8 mouse cellular contexts compared by ENCODE assay signal in the genomic region with DNA sequence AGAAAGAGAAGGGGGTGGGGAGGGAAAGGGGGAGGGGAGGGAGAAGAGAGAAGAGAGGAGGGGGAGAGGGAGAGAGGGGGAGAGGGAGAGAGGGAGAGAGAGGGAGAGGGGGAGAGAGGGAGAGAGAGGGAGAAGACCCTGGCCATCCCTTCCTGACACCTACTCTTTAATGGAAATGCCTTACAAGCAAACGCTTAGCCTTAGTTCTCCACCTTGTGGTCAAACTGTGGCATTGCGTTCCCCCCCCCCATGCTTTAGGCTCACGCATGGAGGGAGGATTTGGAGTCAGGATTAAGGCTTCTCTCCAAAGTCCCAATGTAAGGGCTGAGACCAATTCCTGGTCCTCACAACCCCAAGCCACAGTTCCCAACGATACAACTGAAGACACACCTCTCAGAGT. TPM values are rescaled to one million over a fixed set of nuclear protein-coding genes. Genes with fewer than 3 reads are reported as not detected.
A peak's percentile ranks its signal among the peaks of the same experiment; 100 is the strongest.
DNase-seq lines count a peak whose midpoint lies in the region; ATAC-seq and TF ChIP-seq lines count a peak whose summit lies in the region.

No protein-coding gene starts in this region.

- no peak overlapping the region for H3K4me2 ChIP-seq in forebrain, embryonic 11.5 days (ENCODE audit: low read depth, low read length, severe bottlenecking)
- no peak overlapping the region for H3K4me2 ChIP-seq in lung, embryonic 16.5 days (ENCODE audit: low read depth, low read length)

- no peak overlapping the region for H3K27ac ChIP-seq in testis, adult 2 months (ENCODE audit: control insufficient read depth, insufficient read depth, low read depth, low read length)
- H3K27ac ChIP-seq in forebrain, embryonic 11.5 days (ENCODE audit: low read depth, low read length), result no peak overlapping the region
- no peak overlapping the region for H3K27ac ChIP-seq in lung, embryonic 16.5 days (ENCODE audit: low read length)

- H3K4me1 ChIP-seq in testis, adult 2 months (ENCODE audit: control insufficient read depth, insufficient read depth, low read length), result no peaks in the 10 kb centered on the region; the same call in 1 of the 2 replicates
- no peaks in the 10 kb centered on the region for H3K4me1 ChIP-seq in forebrain, embryonic 11.5 days (replicated peaks; ENCODE audit: control insufficient read depth, insufficient read depth, low read length)
- no peaks in the 10 kb centered on the region for H3K4me1 ChIP-seq in lung, embryonic 16.5 days (replicated peaks; ENCODE audit: control insufficient read depth, insufficient read depth, low read length)

- H3K4me3 ChIP-seq in testis, adult 2 months (ENCODE audit: control insufficient read depth, low read depth, low read length), result no peak overlapping the region
- H3K4me3 ChIP-seq in forebrain, embryonic 11.5 days (ENCODE audit: low read depth, low read length), result no peak overlapping the region
- no peak overlapping the region for H3K4me3 ChIP-seq in lung, embryonic 16.5 days (ENCODE audit: low read length)

- ATAC-seq in frontal cortex, adult (ENCODE audit: low TSS enrichment), result peak; percentile 85
- ATAC-seq in forebrain, embryonic 11.5 days (replicated peaks; ENCODE audit: low FRiP score), result no peak
- ATAC-seq in lung, embryonic 16.5 days (ENCODE audit: low read depth), result peak; percentile 20; the same call in 1 of the 2 replicates

- no peaks in the 10 kb centered on the region for H3K9me3 ChIP-seq in forebrain, embryonic 11.5 days (ENCODE audit: control insufficient read depth, low read length)
- H3K9me3 ChIP-seq in lung, embryonic 16.5 days (ENCODE audit: control insufficient read depth, low read length), result no peaks in the 10 kb centered on the region

- H3K27me3 ChIP-seq in testis, adult 2 months (ENCODE audit: control insufficient read depth, insufficient read depth, low read length), result no peaks in the 10 kb centered on the region
- no peaks in the 10 kb centered on the region for H3K27me3 ChIP-seq in forebrain, embryonic 11.5 days (ENCODE audit: control insufficient read depth, insufficient read depth, low read length)
- H3K27me3 ChIP-seq in lung, embryonic 16.5 days (ENCODE audit: control insufficient read depth, insufficient read depth, low read depth, low read length), result no peaks in the 10 kb centered on the region

- no peak for DNase-seq in frontal cortex, postnatal 14 days (ENCODE audit: low spot score in 2 of 2)
- no peak for DNase-seq in testis, postnatal 10 days (ENCODE audit: low spot score)
- DNase-seq in forebrain, embryonic 11.5 days (ENCODE audit: low spot score), result peak; percentile 84
- DNase-seq in thymus, postnatal 14 days, result peak; percentile 34
- no peak for DNase-seq in natural killer cell, adult 2 months (ENCODE audit: low spot score in 2 of 2)

- TF ChIP-seq POLR2A in testis, adult 2 months (IDR thresholded peaks at IDR 0.05; ENCODE audit: control insufficient read depth, low read depth, low read length), result no peak

- WGBS in forebrain, embryonic 11.5 days, result 3% methylated on average over 4 of the region's 4 CpGs
- 0% methylated on average over 4 of the region's 4 CpGs for WGBS in lung, embryonic 16.5 days

- peak; percentile 80; the same call in 1 of the 2 replicates for TF ChIP-seq CTCF in testis, adult 2 months (IDR thresholded peaks at IDR 0.05; ENCODE audit: control insufficient read depth, insufficient read depth, insufficient replicate concordance, low read depth, low read length)

- H3K9ac ChIP-seq in forebrain, embryonic 11.5 days (ENCODE audit: low read length), result no peak overlapping the region
- no peak overlapping the region for H3K9ac ChIP-seq in lung, embryonic 16.5 days (ENCODE audit: low read length)

- no peaks in the 10 kb centered on the region for H3K36me3 ChIP-seq in testis, adult 2 months (ENCODE audit: control insufficient read depth, insufficient read depth, low read length)
- no peaks in the 10 kb centered on the region for H3K36me3 ChIP-seq in forebrain, embryonic 11.5 days (ENCODE audit: control insufficient read depth, insufficient read depth, low read length)
- no peaks in the 10 kb centered on the region for H3K36me3 ChIP-seq in lung, embryonic 16.5 days (ENCODE audit: control insufficient read depth, insufficient read depth, low read length)

RNA-seq across cellular contexts. Expression of a gene that starts 29.0 kb away (rescaled TPM):
- 376 and 416 TPM in 2 replicates for polyA plus RNA-seq in testis, adult 2 months (2012; rRNA removed)
- polyA plus RNA-seq in forebrain, embryonic 11.5 days (2014; fragmentation: Nextera tagmentation; extraction: Ambion mirVana), result 0.39 and 0.97 TPM in 2 replicates
- polyA plus RNA-seq in lung, embryonic 16.5 days (2015; fragmentation: Nextera tagmentation; extraction: Ambion mirVana), result 0.30 and 0.54 TPM in 2 replicates

RNA-seq across cellular contexts. Expression of a gene that starts 42.9 kb away (rescaled TPM):
- 0.07 and 0.11 TPM in 2 replicates for polyA plus RNA-seq in testis, adult 2 months (2012; rRNA removed)
- 1.5 TPM in 2 replicates for polyA plus RNA-seq in forebrain, embryonic 11.5 days (2014; fragmentation: Nextera tagmentation; extraction: Ambion mirVana)
- 1.9 and 2.0 TPM in 2 replicates for polyA plus RNA-seq in lung, embryonic 16.5 days (2015; fragmentation: Nextera tagmentation; extraction: Ambion mirVana)

RNA-seq across cellular contexts. Expression of a gene that starts 48.1 kb away (rescaled TPM):
- polyA plus RNA-seq in testis, adult 2 months (2012; rRNA removed), result 0.11 and 0.23 TPM in 2 replicates
- 45.1 and 46.5 TPM in 2 replicates for polyA plus RNA-seq in forebrain, embryonic 11.5 days (2014; fragmentation: Nextera tagmentation; extraction: Ambion mirVana)
- polyA plus RNA-seq in lung, embryonic 16.5 days (2015; fragmentation: Nextera tagmentation; extraction: Ambion mirVana), result 0.25 and 0.47 TPM in 2 replicates

Comparison
In these comparisons a context has a peak if more than half of its experiments do, and no peak if none do; other contexts are left out.
1. DNase-seq: peak in forebrain, embryonic 11.5 days (single experiment) and thymus, postnatal 14 days (single experiment); none in frontal cortex, postnatal 14 days (0 of 2), testis, postnatal 10 days (single experiment) and natural killer cell, adult 2 months (0 of 2).
2. RNA of a gene that starts 29.0 kb away (polyA plus RNA-seq): 376 to 416 TPM in testis, adult 2 months; 0.39 to 0.97 TPM in forebrain, embryonic 11.5 days and 0.30 to 0.54 TPM in lung, embryonic 16.5 days; every median in the first group is over 100 times any median in the second.
3. RNA of a gene that starts 48.1 kb away (polyA plus RNA-seq): 45.1 to 46.5 TPM in forebrain, embryonic 11.5 days; 0.25 to 0.47 TPM in lung, embryonic 16.5 days and 0.11 to 0.23 TPM in testis, adult 2 months; every median in the first group is over 10 times any median in the second.